Mouse (Mus musculus) CH12.LX (cell line): Measurements from ENCODE around the gene Gm49318. TPM values are rescaled to one million over a fixed set of nuclear protein-coding genes. Genes with fewer than 3 reads are reported as not detected.

Source experiments
- DNase-seq: peaks from one replicate; pipeline ENCODE4 v3.0.0-alpha.2; 2013; ENCODE audit errors: extremely low read depth
- H3K27ac ChIP-seq: 2 replicates; pipeline ENCODE4 v1.5.1; 2012; ENCODE audit warnings: low read depth, mild to moderate bottlenecking, control low read depth, moderate library complexity; ENCODE audit not compliant: insufficient read depth
- H3K27me3 ChIP-seq: replicated peaks from 2 replicates; pipeline ENCODE3; 2012; ENCODE audit warnings: inconsistent platforms
- H3K36me3 ChIP-seq, 2 experiments: replicated peaks in 1 of 2; 2 replicates each; pipeline versions ENCODE3 to v1.6.1; 2012; ENCODE audit warnings: inconsistent platforms in 1 of 2, low read length in 1 of 2, mild to moderate bottlenecking in 1 of 2, mixed read lengths in 1 of 2, moderate library complexity in 1 of 2; ENCODE audit not compliant: control insufficient read depth in 1 of 2, insufficient read depth in 1 of 2
- H3K4me1 ChIP-seq, 2 experiments: 2 replicates each; pipeline ENCODE4 v1.6.1; 2012; ENCODE audit warnings: inconsistent platforms in 1 of 2, moderate library complexity in 1 of 2; ENCODE audit not compliant: insufficient read depth in 2 of 2, control insufficient read depth in 1 of 2
- H3K4me2 ChIP-seq: 2 replicates; pipeline ENCODE4 v1.6.1; 2012; ENCODE audit warnings: low read depth, mild to moderate bottlenecking, control low read depth; ENCODE audit not compliant: poor library complexity, insufficient read depth, severe bottlenecking
- H3K4me3 ChIP-seq, 3 experiments: fragments of 150-350 bp in 1 of 3; sonication (generic) in 1 of 3; replicated peaks in 1 of 3; 2 replicates each; pipeline versions ENCODE3 to v1.5.1; 2011 to 2012; ENCODE audit warnings: low read depth in 2 of 3, low read length in 2 of 3, mild to moderate bottlenecking in 2 of 3, moderate library complexity in 2 of 3, control low read depth in 1 of 3, improper control_type of control experiment in 1 of 3, inconsistent platforms in 1 of 3, mixed read lengths in 1 of 3; ENCODE audit not compliant: poor library complexity in 1 of 3
- H3K79me2 ChIP-seq: replicated peaks from 2 replicates; pipeline ENCODE4 v1.6.1; 2012; ENCODE audit warnings: mild to moderate bottlenecking, moderate library complexity; ENCODE audit not compliant: control insufficient read depth, poor library complexity, insufficient read depth, severe bottlenecking; ENCODE audit errors: extremely low read depth
- H3K9ac ChIP-seq: 2 replicates; pipeline ENCODE4 v1.6.1; 2012; ENCODE audit warnings: low read depth, mild to moderate bottlenecking, control low read depth, moderate library complexity; ENCODE audit not compliant: insufficient read depth
- H3K9me3 ChIP-seq: replicated peaks from 2 replicates; pipeline ENCODE3; 2012; ENCODE audit warnings: low read length, inconsistent platforms, mixed read lengths
- BHLHE40 ChIP-seq: IDR thresholded peaks from 2 replicates; pipeline ENCODE4 v1.6.1; 2011; ENCODE audit warnings: mild to moderate bottlenecking, low read depth, low read length, improper control_type of control experiment
- CTCF ChIP-seq, 2 experiments: IDR thresholded peaks in 1 of 2; conservative IDR thresholded peaks in 1 of 2; 2 replicates each; pipeline ENCODE4 v1.5.1; 2011 to 2012; ENCODE audit warnings: low read depth in 2 of 2, low read length in 2 of 2, improper control_type of control experiment in 1 of 2, inconsistent platforms in 1 of 2, mild to moderate bottlenecking in 1 of 2, moderate library complexity in 1 of 2
- ELF1 ChIP-seq: IDR thresholded peaks from 2 replicates; pipeline ENCODE4 v1.6.1; 2014; ENCODE audit warnings: low read depth, mild to moderate bottlenecking, inconsistent platforms, low read length, improper control_type of control experiment
- ETS1 ChIP-seq: conservative IDR thresholded peaks from 2 replicates; pipeline ENCODE4 v1.6.1; 2012; ENCODE audit warnings: low read depth, mild to moderate bottlenecking, inconsistent platforms, low read length, improper control_type of control experiment, moderate library complexity
- HCFC1 ChIP-seq: IDR thresholded peaks from 2 replicates; pipeline ENCODE4 v1.6.1; 2012; ENCODE audit warnings: low read depth, mild to moderate bottlenecking, inconsistent platforms, low read length, improper control_type of control experiment
- IRF4 ChIP-seq: IDR thresholded peaks from 2 replicates; pipeline ENCODE4 v1.6.1; 2014; ENCODE audit warnings: low read depth, mild to moderate bottlenecking, inconsistent platforms, low read length, improper control_type of control experiment
- JUN ChIP-seq: IDR thresholded peaks from 2 replicates; pipeline ENCODE4 v1.6.1; 2011; ENCODE audit warnings: low read depth, mild to moderate bottlenecking, low read length, improper control_type of control experiment, moderate library complexity; ENCODE audit not compliant: insufficient read depth
- KAT2A ChIP-seq: IDR thresholded peaks from 2 replicates; pipeline ENCODE4 v1.6.1; 2012; ENCODE audit warnings: low read length, improper control_type of control experiment, inconsistent platforms; ENCODE audit not compliant: insufficient replicate concordance
- MAFK ChIP-seq: IDR thresholded peaks from 2 replicates; pipeline ENCODE4 v1.6.1; 2011; ENCODE audit warnings: low read length, improper control_type of control experiment; ENCODE audit not compliant: insufficient replicate concordance
- MAX ChIP-seq: IDR thresholded peaks from 2 replicates; pipeline ENCODE4 v1.6.1; 2011; ENCODE audit warnings: low read length, improper control_type of control experiment
- MAZ ChIP-seq: IDR thresholded peaks from 2 replicates; pipeline ENCODE4 v1.6.1; 2012; ENCODE audit warnings: low read depth, mild to moderate bottlenecking, inconsistent platforms, low read length, improper control_type of control experiment, moderate library complexity
- MEF2A ChIP-seq: IDR thresholded peaks from 2 replicates; pipeline ENCODE4 v1.6.1; 2014; ENCODE audit warnings: low read depth, mild to moderate bottlenecking, inconsistent platforms, low read length, improper control_type of control experiment, borderline replicate concordance
- MXI1 ChIP-seq: IDR thresholded peaks from 2 replicates; pipeline ENCODE4 v1.6.1; 2011; ENCODE audit warnings: mild to moderate bottlenecking, low read depth, low read length, improper control_type of control experiment
- MYC ChIP-seq: IDR thresholded peaks from 2 replicates; pipeline ENCODE4 v1.6.1; 2011; ENCODE audit warnings: low read depth, mild to moderate bottlenecking, improper control_type of control experiment, low read length
- NELFE ChIP-seq: IDR thresholded peaks from 2 replicates; pipeline ENCODE4 v1.6.1; 2011; ENCODE audit warnings: low read depth, low read length, improper control_type of control experiment
- NRF1 ChIP-seq: IDR thresholded peaks from 2 replicates; pipeline ENCODE4 v1.6.1; 2014; ENCODE audit warnings: low read depth, mild to moderate bottlenecking, inconsistent platforms, low read length, improper control_type of control experiment, moderate library complexity
- PAX5 ChIP-seq: IDR thresholded peaks from 2 replicates; pipeline ENCODE4 v1.6.1; 2012; ENCODE audit warnings: low read length, inconsistent platforms, mixed read lengths
- POLR2A ChIP-seq: IDR thresholded peaks from 2 replicates; pipeline ENCODE4 v1.6.1; 2011; ENCODE audit warnings: low read depth, mild to moderate bottlenecking, improper control_type of control experiment, low read length
- RCOR1 ChIP-seq: conservative IDR thresholded peaks from 2 replicates; pipeline ENCODE4 v1.6.1; 2012; ENCODE audit warnings: low read depth, mild to moderate bottlenecking, inconsistent platforms, low read length, improper control_type of control experiment
- SMC3 ChIP-seq: IDR thresholded peaks from 2 replicates; pipeline ENCODE4 v1.6.1; 2011; ENCODE audit warnings: low read depth, low read length, improper control_type of control experiment
- UBTF ChIP-seq: IDR thresholded peaks from 2 replicates; pipeline ENCODE4 v1.6.1; 2012; ENCODE audit warnings: low read depth, mild to moderate bottlenecking, inconsistent platforms, low read length, improper control_type of control experiment, moderate library complexity
- USF1 ChIP-seq: IDR thresholded peaks from 2 replicates; pipeline ENCODE4 v1.6.1; 2014; ENCODE audit warnings: low read depth, mild to moderate bottlenecking, inconsistent platforms, low read length, improper control_type of control experiment
- ZC3H11A ChIP-seq: IDR thresholded peaks from 2 replicates; pipeline ENCODE4 v1.6.1; 2012; ENCODE audit warnings: low read depth, mild to moderate bottlenecking, inconsistent platforms, low read length, improper control_type of control experiment
- ZKSCAN1 ChIP-seq: IDR thresholded peaks from 2 replicates; pipeline ENCODE4 v1.6.1; 2012; ENCODE audit warnings: low read depth, inconsistent platforms, low read length, improper control_type of control experiment, borderline replicate concordance
- ZMIZ1 ChIP-seq: IDR thresholded peaks from 2 replicates; pipeline ENCODE4 v1.6.1; 2012; ENCODE audit warnings: low read depth, mild to moderate bottlenecking, inconsistent platforms, low read length, improper control_type of control experiment
- ZNF384 ChIP-seq: IDR thresholded peaks from 2 replicates; pipeline ENCODE4 v1.6.1; 2012; ENCODE audit warnings: low read depth, low read length, improper control_type of control experiment, inconsistent platforms
- dilution Hi-C: fragments of 300-500 bp; cut with MboI; formaldehyde crosslinking; loops from 2 replicates; pipeline ENCODE4 v1.14.3; 2020; ENCODE audit warnings: low sequenced_read_pairs; ENCODE audit not compliant: extremely low pct_unique_long_range_greater_than_20kb, extremely low pct_ligation_motif_present
- in situ Hi-C: fragments of 300-500 bp; cut with MboI; formaldehyde crosslinking; loops from 3 replicates; pipeline ENCODE4 v1.14.3; 2019; ENCODE audit warnings: low sequenced_read_pairs, low pct_ligation_motif_present, low pct_unique_long_range_greater_than_20kb, mixed read lengths
- polyA plus RNA-seq: library from polyadenylated mRNA; unstranded; fragments of >175 nt; gene quantifications from 2 replicates; pipeline ENCODE4 v1.2.1, GENCODE M21; 2012; ENCODE audit warnings: low read depth; ENCODE audit not compliant: insufficient read length
- total RNA-seq, 2 experiments: library from RNA; depleted of rRNA; stranded (reverse); fragments of 300-350 nt in 1 of 2; fragments of >200 nt in 1 of 2; gene quantifications; 2 replicates each; pipeline ENCODE4 v1.2.3; 2012 to 2014

The Gm49318 gene
- total and polyA plus RNA-seq, 3 experiments: not detected

DNA sequence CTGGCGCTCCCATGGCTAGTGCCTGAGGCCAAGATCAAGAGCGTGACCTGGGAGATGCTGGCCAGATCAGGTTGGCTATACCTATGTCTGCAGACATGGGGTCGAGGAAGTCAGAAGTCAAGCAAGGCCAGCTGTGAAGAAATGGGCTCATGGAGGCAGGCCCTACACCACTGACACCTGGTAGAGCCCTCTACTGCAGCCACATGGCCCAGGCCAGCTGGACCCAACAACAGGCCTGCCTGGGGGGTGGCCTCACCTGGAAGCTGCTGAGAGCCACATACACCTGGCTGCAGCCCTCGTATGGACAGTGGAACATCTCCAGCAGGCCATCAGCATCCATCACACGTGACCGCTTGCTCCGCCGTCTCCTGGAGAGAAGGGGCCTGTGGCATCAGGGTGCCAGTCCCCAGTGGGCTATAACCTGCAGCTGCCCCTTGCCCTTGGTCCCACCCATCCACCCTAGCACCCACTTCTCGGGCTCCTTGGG is 14.0 kb downstream of the Gm49318 start:
- H3K4me1 ChIP-seq: no peaks in the 10 kb centered on the region
- dilution Hi-C loops: no loop called here
- H3K4me3 ChIP-seq: no peak overlapping the region
- H3K4me2 ChIP-seq: no peak overlapping the region
- no peak for DNase-seq
- TF ChIP-seq ELF1: no peak
- no peak for TF ChIP-seq PAX5
- TF ChIP-seq SMC3: no peak
- TF ChIP-seq RCOR1: no peak
- TF ChIP-seq POLR2A: no peak
- no peak for TF ChIP-seq MAZ
- no peak for TF ChIP-seq CTCF (conservative IDR thresholded peaks at IDR 0.05 in 1 of 2, IDR thresholded peaks at IDR 0.05 in 1 of 2; ENCODE audit: low read depth in 2 of 2, low read length in 2 of 2)
- no peak for TF ChIP-seq MXI1
- no peak for TF ChIP-seq MYC
- TF ChIP-seq JUN: no peak
- TF ChIP-seq UBTF: no peak
- TF ChIP-seq IRF4: no peak
- no peak for TF ChIP-seq MAX
- TF ChIP-seq BHLHE40: no peak
- H3K9ac ChIP-seq: no peak overlapping the region
- H3K36me3 ChIP-seq: peaks cover 42 to 68% of the 10 kb centered on the region in 2 experiments
- no peaks in the 10 kb centered on the region for H3K9me3 ChIP-seq
- H3K27ac ChIP-seq: no peak overlapping the region
- in situ Hi-C loops: no loop called here
- H3K27me3 ChIP-seq: no peaks in the 10 kb centered on the region
- H3K79me2 ChIP-seq: no peaks in the 10 kb centered on the region

DNA sequence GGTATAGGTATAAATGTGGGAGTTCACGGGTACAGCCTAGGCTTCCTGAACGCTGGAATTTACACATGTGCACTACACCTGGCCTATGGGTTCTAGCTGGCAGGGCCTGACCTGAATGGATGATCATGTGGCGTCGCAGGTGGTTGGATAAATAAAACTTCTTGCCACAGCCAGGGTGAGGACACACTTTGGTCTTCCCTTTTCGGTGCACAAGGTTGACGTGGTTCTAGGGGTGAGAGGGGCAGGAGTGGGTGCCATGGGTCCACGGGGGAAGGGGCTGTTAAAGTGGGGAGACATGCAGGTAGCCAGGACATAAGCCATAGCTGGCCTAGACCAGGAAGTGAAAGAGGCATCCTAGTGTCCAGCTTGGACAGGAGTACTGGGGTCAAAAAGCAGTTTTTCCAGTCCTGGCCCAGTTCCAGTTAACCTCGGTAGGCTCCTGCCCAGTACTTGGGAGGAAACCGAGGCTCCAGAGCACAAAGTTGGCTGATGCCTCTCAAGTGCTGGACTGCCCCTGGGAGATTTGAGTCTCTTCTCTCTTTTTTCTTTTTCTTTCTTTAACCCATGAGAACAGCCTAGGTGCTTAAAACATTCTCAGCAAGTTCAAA is 14.7 kb downstream of the Gm49318 start:
- TF ChIP-seq MAZ (no peak), MAFK (no peak), NRF1 (no peak), USF1 (no peak), ZC3H11A (no peak), MAX (no peak), ZNF384 (no peak), RCOR1 (no peak), KAT2A (no peak), CTCF (conservative IDR thresholded peaks at IDR 0.05 in 1 of 2, IDR thresholded peaks at IDR 0.05 in 1 of 2; ENCODE audit: low read depth in 2 of 2, low read length in 2 of 2) (no peak), MYC (no peak), NELFE (no peak), ZMIZ1 (no peak), MEF2A (no peak), MXI1 (no peak), ZKSCAN1 (no peak), BHLHE40 (no peak), PAX5 (no peak), HCFC1 (no peak), ETS1 (no peak)
- no peak overlapping the region for H3K4me3 ChIP-seq
- no peaks in the 10 kb centered on the region for H3K79me2 ChIP-seq
- no peak overlapping the region for H3K9ac ChIP-seq
- no peak for DNase-seq
- H3K27me3 ChIP-seq: no peaks in the 10 kb centered on the region
- H3K9me3 ChIP-seq: no peaks in the 10 kb centered on the region
- H3K4me2 ChIP-seq: no peak overlapping the region
- dilution Hi-C loops (no loop called here), in situ Hi-C loops (no loop called here)
- H3K4me1 ChIP-seq: no peaks in the 10 kb centered on the region
- peaks cover 37 to 63% of the 10 kb centered on the region in 2 experiments for H3K36me3 ChIP-seq
- no peak overlapping the region for H3K27ac ChIP-seq
